Mouse (Mus musculus) lung, adult 18-20 months (tissue): ENCODE data around the gene Miga2.
A peak's percentile ranks its signal among the peaks of the same experiment; 100 is the strongest.

Experiments
- DNase-seq, 2 experiments: peaks; one replicate each; pipeline ENCODE4 v3.0.0; 2022; ENCODE audit warnings: mixed read lengths in 2 of 2

The Miga2 gene

DNA sequence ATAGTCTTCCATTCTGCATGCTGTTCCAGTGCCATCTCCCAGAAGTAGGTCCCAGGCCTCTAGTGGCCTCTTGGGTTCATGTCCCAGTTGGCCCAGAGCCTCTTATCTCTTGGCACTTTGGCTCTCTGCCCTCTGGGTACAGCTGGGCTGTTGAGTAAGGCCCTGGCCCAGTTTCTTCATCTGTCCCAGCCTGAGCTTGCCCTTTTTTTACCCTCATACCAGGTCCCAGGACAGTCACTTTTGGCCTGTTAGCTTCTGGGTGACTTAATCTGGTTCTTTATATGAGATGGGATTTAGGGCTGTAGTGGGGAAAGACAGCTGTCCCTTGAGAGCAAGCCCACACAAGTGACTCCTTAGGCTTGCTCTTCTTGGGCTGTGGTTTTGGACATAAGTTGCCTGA is 65.1 kb downstream of the Miga2 start:
- peak; percentile 60 to 78 for DNase-seq
